Mouse (Mus musculus) lung, postnatal 25 days (tissue): ENCODE results near the gene Eme1.

ENCODE experiments used
- DNase-seq: peaks from one replicate; pipeline ENCODE4 v3.0.0; 2022; ENCODE audit warnings: low spot score

Gene Eme1

GRCm38 (mm10) chr11:94597319-94597718 lies 56.4 kb downstream of the Eme1 start:
- DNase-seq, result no peak

GRCm38 (mm10) chr11:94596311-94596852 lies 57.4 kb downstream of the Eme1 start:
- peak; percentile 37 for DNase-seq
